Mouse (Mus musculus) heart, adult 2 months (tissue): ENCODE results near the gene Cdcp2. TPM values are rescaled to one million over a fixed set of nuclear protein-coding genes. Genes with fewer than 3 reads are reported as not detected.
A peak's percentile ranks its signal among the peaks of the same experiment; 100 is the strongest.

ENCODE experiments used
- DNase-seq, 2 experiments: peaks; one replicate each; pipeline ENCODE4 v3.0.0; 2021
- H3K27ac ChIP-seq: fragments of 200-600 bp; 2 replicates; pipeline ENCODE4 v1.8.1; 2022
- H3K27me3 ChIP-seq: fragments of 200-500 bp; 2 replicates; pipeline ENCODE4 v1.6.1; 2012; ENCODE audit warnings: mild to moderate bottlenecking, low read length, inconsistent platforms, mixed read lengths; ENCODE audit not compliant: control insufficient read depth, insufficient read depth
- H3K36me3 ChIP-seq: fragments of 200-500 bp; 2 replicates; pipeline ENCODE4 v1.6.1; 2012; ENCODE audit warnings: low read length, inconsistent platforms; ENCODE audit not compliant: control insufficient read depth, insufficient read depth
- H3K4me1 ChIP-seq: fragments of 200-500 bp; 2 replicates; pipeline ENCODE4 v1.6.1; 2011; ENCODE audit warnings: low read length; ENCODE audit not compliant: control insufficient read depth, insufficient read depth
- H3K4me3 ChIP-seq: fragments of 200-600 bp; 2 replicates; pipeline ENCODE4 v1.8.1; 2022
- H3K79me2 ChIP-seq: fragments of 200-500 bp; replicated peaks from 2 replicates; pipeline ENCODE4 v1.6.1; 2012; ENCODE audit warnings: mild to moderate bottlenecking, inconsistent platforms, low read length, moderate library complexity, mixed read lengths; ENCODE audit not compliant: control insufficient read depth, insufficient read depth
- H3K9ac ChIP-seq: fragments of 200-500 bp; 2 replicates; pipeline ENCODE4 v1.6.1; 2012; ENCODE audit warnings: low read depth, mild to moderate bottlenecking, control low read depth, inconsistent platforms, low read length, mixed read lengths
- CTCF ChIP-seq: fragments of 200-600 bp; IDR thresholded peaks from 2 replicates; pipeline ENCODE4 v1.8.1; 2022; ENCODE audit warnings: antibody characterized with exemption, mild to moderate bottlenecking, moderate library complexity
- EP300 ChIP-seq: fragments of 200-500 bp; IDR thresholded peaks from 2 replicates; pipeline ENCODE4 v1.6.1; 2011; ENCODE audit warnings: low read depth, low read length, control low read depth; ENCODE audit not compliant: insufficient read depth
- POLR2A ChIP-seq: fragments of 200-500 bp; IDR thresholded peaks from 2 replicates; pipeline ENCODE4 v1.6.1; 2011; ENCODE audit warnings: mild to moderate bottlenecking, low read depth, low read length, control low read depth; ENCODE audit not compliant: insufficient read depth
- WGBS: fragments of 180-500 bp; shearing (Covaris S2); methylation state at CpG from one replicate; pipeline ENCODE4 v1.1.7; 2018; 5-methylcytosine and 5-hydroxymethylcytosine counted together
- intact Hi-C: fragments of 180-260 bp; cut with DNase I; formaldehyde crosslinking; loops from one replicate; pipeline ENCODE4 v1.15.1; 2025
- polyA plus RNA-seq: library from polyadenylated mRNA; depleted of rRNA; stranded (reverse); fragments of >200 nt; gene quantifications from 2 replicates; pipeline ENCODE4 v1.2.3, GENCODE M21; 2012
- total RNA-seq, 2 experiments: library from RNA; stranded (reverse); gene quantifications; 2 replicates each; pipeline ENCODE4 v1.2.3; 2021

Gene Cdcp2
- total and polyA plus RNA-seq, 3 experiments: not detected

GRCm38 (mm10) chr4:107125101-107125500, 28.4 kb downstream of the Cdcp2 start:
- TF ChIP-seq EP300 (no peak), CTCF (no peak), POLR2A (no peak)
- WGBS: 59% methylated on average over 5 of the region's 5 CpGs
- H3K4me3 ChIP-seq: no peak overlapping the region

GRCm38 (mm10) chr4:107126389-107126788, 29.7 kb downstream of the Cdcp2 start:
- TF ChIP-seq EP300: no peak
- no peak for TF ChIP-seq CTCF
- no peak for TF ChIP-seq POLR2A
- intact Hi-C loops: no loop called here
- no peaks in the 10 kb centered on the region for H3K36me3 ChIP-seq
- no peaks in the 10 kb centered on the region for H3K4me1 ChIP-seq
- H3K9ac ChIP-seq: no peak overlapping the region
- DNase-seq: no peak
- no peak overlapping the region for H3K4me3 ChIP-seq
- H3K27ac ChIP-seq: no peak overlapping the region
- no peaks in the 10 kb centered on the region for H3K27me3 ChIP-seq
- no peaks in the 10 kb centered on the region for H3K79me2 ChIP-seq
- WGBS: 44% methylated on average over 10 of the region's 10 CpGs

More at GRCm38 (mm10) chr4:107125101-107125500, 28.4 kb downstream of the Cdcp2 start:
- Histone ChIP-seq H3K27me3 (no peaks in the 10 kb centered on the region), H3K4me1 (no peaks in the 10 kb centered on the region), H3K79me2 (no peaks in the 10 kb centered on the region), H3K9ac (no peak overlapping the region), H3K27ac (no peak overlapping the region), H3K36me3 (no peaks in the 10 kb centered on the region)
- no peak for DNase-seq
- intact Hi-C loops: no loop called here

DNA sequence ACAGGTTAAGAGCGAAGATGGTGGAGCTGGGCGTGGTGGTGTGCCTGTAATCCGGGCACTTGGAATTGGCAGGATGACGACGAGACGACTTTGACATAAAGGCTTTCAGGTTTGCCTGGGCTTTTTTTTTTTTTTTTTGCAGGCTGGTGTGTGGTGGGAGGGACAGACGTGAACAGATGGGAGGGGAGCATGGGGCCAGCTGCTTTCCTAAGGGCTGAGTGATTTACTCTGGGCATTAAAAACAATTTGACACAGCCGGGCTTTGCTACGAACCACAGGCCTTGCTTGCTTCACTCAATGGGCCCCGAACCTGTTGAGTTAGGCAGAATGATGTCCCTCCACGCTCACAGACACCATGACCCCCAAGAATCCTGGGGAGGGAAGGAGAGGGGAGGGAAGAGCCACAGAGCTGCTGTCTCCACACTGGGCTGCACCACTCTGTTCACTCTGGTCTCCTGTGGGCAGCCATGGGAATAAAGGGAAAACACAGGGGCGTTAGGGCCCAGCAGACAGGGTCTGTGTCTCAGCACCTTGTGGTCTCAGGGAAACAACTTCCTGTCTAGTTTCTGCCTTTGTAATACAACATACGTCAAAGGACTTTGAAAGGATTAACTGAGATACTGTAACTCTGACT, 30.3 kb downstream of the Cdcp2 start:
- no peak overlapping the region for H3K4me3 ChIP-seq
- no peaks in the 10 kb centered on the region for H3K79me2 ChIP-seq
- WGBS: 82% methylated on average over 13 of the region's 13 CpGs
- H3K27me3 ChIP-seq: no peaks in the 10 kb centered on the region
- no peak overlapping the region for H3K27ac ChIP-seq
- DNase-seq: no peak
- intact Hi-C loops: no loop called here
- TF ChIP-seq POLR2A (no peak), EP300 (no peak), CTCF (no peak)
- H3K9ac ChIP-seq: no peak overlapping the region
- H3K4me1 ChIP-seq: no peaks in the 10 kb centered on the region
- H3K36me3 ChIP-seq: no peaks in the 10 kb centered on the region

DNA sequence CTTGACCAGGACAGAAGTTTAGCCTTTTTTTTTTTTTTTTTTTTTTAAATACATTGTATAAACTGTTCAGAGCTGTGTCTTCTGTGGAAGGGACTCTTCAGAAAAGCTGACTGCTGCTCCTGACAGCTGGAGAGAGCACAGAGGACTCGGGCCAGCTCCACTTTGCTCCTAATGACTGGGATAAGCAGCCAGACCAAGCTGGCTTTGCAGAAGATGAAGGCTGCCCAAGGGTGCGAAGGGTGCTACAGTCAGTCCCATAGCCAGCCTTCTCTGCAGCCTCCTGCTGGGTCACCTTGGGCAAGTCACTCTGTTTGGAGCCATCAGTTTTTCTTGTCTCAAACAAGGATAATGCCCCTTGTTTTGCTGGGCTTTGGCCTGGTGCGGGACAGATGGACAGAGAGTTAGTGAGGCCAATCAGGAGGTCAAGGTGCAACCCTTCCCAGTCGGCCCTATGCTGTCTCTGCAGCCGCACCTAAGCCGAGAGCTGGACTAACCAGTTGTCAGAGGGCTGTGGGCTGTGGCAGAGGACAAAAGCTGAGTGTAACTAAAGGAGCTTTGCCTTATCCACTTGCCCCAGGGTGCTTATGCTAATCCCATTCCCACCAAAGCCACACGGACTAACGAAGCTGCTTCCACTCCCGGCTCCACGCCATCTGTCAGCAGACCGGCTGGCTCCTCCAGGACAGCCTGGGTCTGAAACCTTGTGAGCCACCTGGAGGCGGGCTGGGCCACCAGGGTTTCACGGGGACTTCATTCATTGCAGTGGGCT, 31.4 kb downstream of the Cdcp2 start:
- Histone ChIP-seq H3K9ac (no peak overlapping the region), H3K4me1 (no peaks in the 10 kb centered on the region), H3K27ac (no peak overlapping the region), H3K4me3 (no peak overlapping the region), H3K79me2 (no peaks in the 10 kb centered on the region), H3K36me3 (no peaks in the 10 kb centered on the region), H3K27me3 (no peaks in the 10 kb centered on the region)
- 74% methylated on average over 13 of the region's 13 CpGs for WGBS
- TF ChIP-seq EP300 (no peak), CTCF (no peak), POLR2A (no peak)
- DNase-seq: no peak
- intact Hi-C loops: no loop called here

- H3K27me3 ChIP-seq: no peaks in the 10 kb centered on the region
- no peak overlapping the region for H3K4me3 ChIP-seq
- H3K27ac ChIP-seq: no peak overlapping the region
- H3K36me3 ChIP-seq: no peaks in the 10 kb centered on the region
- no peak for DNase-seq
- intact Hi-C loops: no loop called here
- TF ChIP-seq POLR2A: no peak
- no peak for TF ChIP-seq CTCF
- TF ChIP-seq EP300: no peak
- H3K9ac ChIP-seq: no peak overlapping the region
- no peaks in the 10 kb centered on the region for H3K4me1 ChIP-seq
- no peaks in the 10 kb centered on the region for H3K79me2 ChIP-seq
- 75% methylated on average over 8 of the region's 8 CpGs for WGBS
Observed at GRCm38 (mm10) chr4:107129373-107129772, 32.7 kb downstream of the Cdcp2 start.

GRCm38 (mm10) chr4:107130534-107130933, 33.8 kb downstream of the Cdcp2 start:
- intact Hi-C loops: no loop called here

More at GRCm38 (mm10) chr4:107130534-107130933, 33.8 kb downstream of the Cdcp2 start:
- H3K79me2 ChIP-seq: no peaks in the 10 kb centered on the region
- H3K27me3 ChIP-seq: no peaks in the 10 kb centered on the region
- DNase-seq: peak in 1 of 2 experiments; percentile 17
- H3K4me3 ChIP-seq: no peak overlapping the region
- H3K9ac ChIP-seq: no peak overlapping the region
- TF ChIP-seq EP300: no peak
- TF ChIP-seq POLR2A: no peak
- no peak for TF ChIP-seq CTCF
- no peaks in the 10 kb centered on the region for H3K4me1 ChIP-seq
- H3K27ac ChIP-seq: no peak overlapping the region
- no peaks in the 10 kb centered on the region for H3K36me3 ChIP-seq
- 29% methylated on average over 9 of the region's 9 CpGs for WGBS
